Mouse (Mus musculus) layer of hippocampus, adult 18-20 months (tissue): ENCODE measurements around the gene Rbm18. TPM values are rescaled to one million over a fixed set of nuclear protein-coding genes. Genes with fewer than 3 reads are reported as not detected.
"Not testable (repeated sequence)": the region's sequence is repeated elsewhere in the genome, so short reads cannot be mapped to it uniquely, and the experiment has no call there.

Experiments used
- DNase-seq, 2 experiments: peaks; one replicate each; pipeline ENCODE4 v3.0.0; 2022; ENCODE audit warnings: low spot score in 2 of 2
- long read RNA-seq: library from polyadenylated mRNA; stranded (forward); transcript quantifications from one replicate; pipeline ENCODE4 v2.0.0, GENCODE M21; 2021
- total RNA-seq, 2 experiments: library from RNA; stranded (reverse); gene quantifications; 2 replicates each; pipeline ENCODE4 v1.2.3; 2021

Rbm18 gene
- total RNA-seq = 10 to 100 TPM; 46.6 to 50.5 TPM
- long read RNA-seq, transcript Rbm18-201 (6 exons, 2,617 nt) = major isoform, 80 of 85 reads
- long read RNA-seq, partial matches to known transcripts = 1 of 85 reads
- long read RNA-seq, other reads (novel, unspliced or antisense) = 2 of 85 reads

DNA sequence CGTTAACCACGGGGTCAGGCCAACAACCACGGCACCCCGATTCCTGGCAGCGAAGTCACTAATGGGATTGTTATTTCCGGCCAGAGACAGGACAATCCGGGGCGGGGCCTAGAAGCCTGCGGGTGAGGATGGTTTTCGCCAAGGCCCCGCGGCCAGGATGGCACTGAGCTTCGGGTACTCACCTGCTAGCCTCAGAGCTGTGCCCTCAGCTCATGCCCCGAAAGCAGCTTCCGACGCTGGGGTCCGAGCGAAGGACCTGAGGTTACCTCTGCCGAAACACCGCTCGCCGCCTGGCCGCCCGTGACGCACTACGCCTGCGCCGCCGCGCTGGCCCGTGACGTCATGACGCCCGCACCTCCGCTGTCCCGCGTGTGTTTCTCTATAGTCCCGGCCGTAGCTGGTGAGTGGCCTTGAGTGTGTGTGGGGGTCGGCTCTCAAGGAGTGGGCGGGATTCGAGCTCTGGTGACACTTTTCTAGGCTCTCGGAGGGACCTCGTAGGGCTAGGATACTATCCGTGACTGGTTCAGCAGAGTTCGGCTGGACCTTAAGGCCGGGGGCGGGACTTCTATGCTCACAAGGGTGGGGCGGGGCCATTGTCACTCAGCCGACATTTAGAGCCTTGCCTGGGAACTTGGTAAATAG is at the start of gene Rbm18, which contains the start of gene Mrrf:
Rbm18 (minus strand) TSS at position 474 of the 642 bp plus-strand sequence.
Mrrf (plus strand) TSS at position 90 of the 642 bp plus-strand sequence.
- peak; percentile 88 to 94 for DNase-seq

GRCm38 (mm10) chr2:36184876-36185275 is 48.3 kb upstream of the Rbm18 start:
- no peak for DNase-seq

DNA sequence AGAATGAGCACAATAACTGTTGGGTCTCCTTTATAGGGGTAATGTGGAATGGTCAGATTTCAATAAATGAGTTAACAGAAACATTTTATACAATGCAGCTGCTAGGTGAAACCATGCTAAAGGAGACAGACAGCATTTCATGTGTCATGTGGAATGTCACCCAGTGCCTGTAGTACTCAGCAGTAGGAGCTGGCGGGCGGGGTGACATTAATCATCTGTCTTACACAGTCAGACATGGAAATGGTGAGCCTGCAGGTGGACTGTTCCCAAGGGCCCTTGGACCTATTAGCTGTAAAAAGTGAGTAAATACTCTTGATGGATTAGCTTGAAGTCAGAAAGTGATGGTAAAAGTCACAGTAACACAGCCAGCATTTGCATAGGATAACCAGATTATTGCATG is 47.6 kb upstream of the Rbm18 start:
- DNase-seq = no peak

DNA sequence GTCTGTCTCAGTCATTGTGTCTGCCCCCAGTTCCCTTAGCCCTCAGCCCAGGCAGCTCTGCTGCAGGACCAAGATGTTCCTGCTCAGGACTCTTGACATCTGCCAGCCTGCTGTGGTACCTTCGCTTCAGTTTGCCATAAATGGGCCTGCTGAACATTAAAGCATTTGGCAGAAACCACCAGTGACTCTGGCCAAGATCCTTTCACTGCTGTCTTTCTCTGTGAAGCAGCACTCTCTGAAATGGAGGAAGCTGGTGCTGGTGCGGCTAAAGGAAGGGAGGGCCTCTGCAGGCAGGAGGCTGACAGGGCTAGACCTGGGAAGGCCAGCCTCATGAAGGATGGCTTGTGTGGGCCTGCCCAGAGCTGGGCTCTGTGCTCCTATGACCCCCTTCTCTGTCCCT is 46.7 kb upstream of the Rbm18 start:
- no peak for DNase-seq

DNA sequence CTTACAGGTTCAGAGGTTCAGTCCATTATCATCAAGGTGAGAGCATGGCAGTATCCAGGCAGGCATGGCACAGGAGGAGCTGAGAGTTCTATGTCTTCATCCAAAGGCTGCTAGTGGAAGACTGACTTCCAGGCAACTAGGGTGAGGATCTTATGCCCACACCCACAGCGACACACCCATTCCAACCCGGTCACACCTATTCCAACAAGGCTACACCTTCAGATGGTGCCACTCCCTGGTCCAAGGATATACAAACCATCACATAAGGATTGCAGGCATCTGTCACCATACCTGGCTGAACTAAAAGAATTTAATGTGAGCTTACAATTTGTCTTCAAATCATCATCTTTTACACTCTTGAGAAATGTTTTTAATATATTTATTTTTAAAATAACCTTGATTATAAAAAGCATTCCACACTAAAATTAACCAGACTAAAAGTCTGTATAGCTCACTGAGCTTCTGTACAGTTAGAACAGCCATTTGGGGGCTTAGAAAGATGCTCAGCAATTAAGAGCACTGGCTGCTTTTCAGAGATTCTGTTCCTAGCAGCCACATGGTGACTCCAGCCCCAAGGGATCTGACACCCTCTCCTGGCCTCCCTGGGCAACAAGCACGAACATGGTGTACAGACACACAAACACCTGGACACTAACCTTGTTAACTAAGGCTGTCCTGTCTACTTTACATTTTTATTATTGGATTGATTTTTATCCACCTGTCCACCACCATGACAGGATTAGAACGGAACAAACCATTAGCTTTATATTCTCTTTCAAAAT is 45.2 kb upstream of the Rbm18 start:
- not testable (repeated sequence) for DNase-seq

DNA sequence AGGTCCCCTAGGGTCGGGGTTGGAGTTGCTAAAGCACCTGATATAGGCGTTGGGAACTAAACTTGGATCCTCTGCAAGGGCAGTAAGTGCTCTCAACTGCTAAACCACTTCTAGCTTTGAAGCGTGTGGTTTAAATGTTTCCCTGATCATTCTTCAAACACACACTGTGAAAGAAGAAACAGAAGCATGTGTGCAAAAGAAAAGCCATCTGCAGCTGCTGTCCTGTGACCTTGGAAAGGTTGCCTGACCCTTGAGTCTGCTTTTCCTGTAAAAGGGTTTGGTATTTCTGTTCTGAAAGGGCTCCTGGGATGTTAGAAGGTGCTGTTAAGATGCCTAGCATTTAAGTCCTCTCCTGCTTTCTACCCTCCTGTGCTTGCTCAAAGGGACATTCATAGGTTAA is 42.9 kb upstream of the Rbm18 start:
- DNase-seq = no peak

- no peak for DNase-seq
Observed at GRCm38 (mm10) chr2:36172574-36172973, 36.0 kb upstream of the Rbm18 start.

- DNase-seq = no peak
Observed at GRCm38 (mm10) chr2:36172136-36172535, 35.6 kb upstream of the Rbm18 start.

DNA sequence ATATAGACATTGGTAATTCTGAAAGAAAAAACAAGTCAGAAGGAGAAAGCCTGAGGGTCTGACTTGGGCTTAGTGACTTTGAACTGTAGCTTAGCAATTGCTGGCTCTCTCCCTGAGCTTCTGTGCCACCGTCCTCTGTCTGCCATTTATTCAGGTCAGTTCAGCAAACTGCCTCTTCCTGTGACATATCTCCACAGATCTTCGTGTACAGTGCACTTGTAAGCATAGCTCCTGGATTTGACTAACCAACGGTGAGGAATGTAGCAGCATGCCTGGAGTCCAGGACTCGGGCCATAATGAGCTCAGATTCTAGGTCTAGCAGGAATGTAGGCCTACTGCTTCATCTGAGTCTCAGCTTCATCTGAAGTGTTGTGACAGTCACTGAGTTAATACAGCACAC is 32.6 kb upstream of the Rbm18 start:
- DNase-seq = no peak

- DNase-seq = no peak
Observed at GRCm38 (mm10) chr2:36167990-36168618, 31.5 kb upstream of the Rbm18 start.

GRCm38 (mm10) chr2:36159336-36159735 is 22.8 kb upstream of the Rbm18 start:
- DNase-seq = no peak

- DNase-seq = no peak
Observed at GRCm38 (mm10) chr2:36157461-36157860, 20.9 kb upstream of the Rbm18 start.

DNA sequence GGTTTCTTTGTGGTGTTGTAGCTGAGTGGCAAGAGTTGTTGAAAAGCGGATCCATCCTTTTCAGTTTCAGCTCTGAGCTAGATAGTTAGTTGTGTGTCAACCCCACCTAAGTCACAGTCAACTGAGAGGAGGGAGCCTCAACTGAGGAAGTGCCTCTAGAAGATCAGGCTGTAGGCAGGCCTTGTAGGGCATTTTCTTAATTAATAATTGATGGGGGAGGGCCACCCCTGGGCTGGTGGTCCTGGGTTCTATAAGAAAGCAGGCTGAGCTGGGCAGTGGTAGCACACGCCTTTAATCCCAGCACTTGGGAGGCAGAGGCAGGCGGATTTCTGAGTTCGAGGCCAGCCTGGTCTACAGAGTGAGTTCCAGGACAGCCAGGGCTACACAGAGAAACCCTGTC is 15.8 kb upstream of the Rbm18 start:
- not testable (repeated sequence) for DNase-seq

- no peak for DNase-seq
Observed at GRCm38 (mm10) chr2:36148876-36149365, 12.3 kb upstream of the Rbm18 start.

DNA sequence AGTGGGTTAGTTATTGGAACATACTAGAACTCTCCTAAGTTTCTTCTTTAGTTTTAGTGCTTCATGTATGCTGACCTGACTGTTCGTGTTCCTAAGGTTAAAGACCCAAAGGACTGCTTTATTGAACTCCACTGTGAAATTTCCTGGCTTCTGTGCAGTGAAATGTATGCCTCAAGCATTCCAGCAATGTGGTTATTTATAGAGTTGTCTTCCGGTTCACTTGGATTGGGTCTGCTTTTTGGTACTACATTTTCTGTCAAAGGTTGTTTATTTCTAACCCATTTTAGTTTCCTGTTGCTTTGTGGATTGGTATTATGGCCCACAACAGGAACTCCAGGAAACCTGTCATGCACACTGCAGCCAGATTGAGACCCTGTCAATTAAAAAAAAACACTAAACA is 2.5 kb upstream of the Rbm18 start:
- no peak for DNase-seq

DNA sequence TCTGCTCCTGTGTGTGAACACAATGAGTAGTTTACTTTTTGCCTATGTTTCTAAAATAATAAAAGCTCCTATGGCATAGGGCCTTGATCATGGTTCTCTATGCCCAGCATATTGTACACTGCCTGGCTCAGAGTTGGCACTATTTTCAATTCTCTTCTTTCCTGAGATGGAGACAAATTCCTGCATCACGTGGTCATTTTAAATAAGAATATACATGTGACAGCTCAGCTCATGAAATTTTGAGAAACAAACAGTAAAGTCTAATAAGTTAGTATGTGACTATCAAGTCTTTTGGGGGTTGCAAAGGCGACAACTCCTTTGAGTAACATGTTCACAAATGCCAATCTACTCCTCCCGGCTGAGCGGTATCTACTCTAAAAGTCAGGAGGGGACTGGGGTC is 686 bp downstream of the Rbm18 start:
- no peak for DNase-seq

GRCm38 (mm10) chr2:36129051-36129450 is 7.5 kb downstream of the Rbm18 start:
- DNase-seq = no peak

- no peak for DNase-seq
Observed at GRCm38 (mm10) chr2:36127973-36128372, 8.6 kb downstream of the Rbm18 start.

GRCm38 (mm10) chr2:36126795-36127429 is 9.7 kb downstream of the Rbm18 start:
- no peak for DNase-seq

GRCm38 (mm10) chr2:36112632-36113031 is 23.9 kb downstream of the Rbm18 start:
- no peak for DNase-seq

DNA sequence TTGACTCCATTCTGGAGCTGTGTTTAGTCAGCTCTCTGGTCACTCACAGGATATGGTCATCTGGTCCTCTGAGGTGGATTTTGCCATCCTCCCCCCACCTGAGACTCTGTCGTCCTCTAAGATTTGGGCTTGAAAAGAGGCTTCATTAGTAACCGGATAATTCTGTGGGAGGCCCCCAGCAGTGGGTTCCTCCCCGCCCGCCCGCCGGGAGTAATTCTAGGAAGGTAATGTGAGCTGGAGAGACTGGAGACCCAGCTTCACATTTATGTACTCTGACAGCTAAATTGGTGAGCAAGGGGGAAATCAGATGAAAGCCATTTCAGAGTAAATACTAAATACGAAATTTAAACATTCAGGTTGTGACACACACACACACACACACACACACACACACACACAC is 28.0 kb downstream of the Rbm18 start:
- DNase-seq = no peak
